Mouse (Mus musculus): Measurements from ENCODE around the gene Fam214a.
A peak's percentile ranks its signal among the peaks of the same experiment; 100 is the strongest.

Gene Fam214a

GRCm38 (mm10) chr9:74952106-74952505 is 578 bp upstream of the Fam214a start:
- DNase-seq (ENCODE audit: low read depth), result peak; percentile 71

- DNase-seq (ENCODE audit: low read depth), result peak; percentile 86
Measured at GRCm38 (mm10) chr9:74953265-74953958, 728 bp downstream of the Fam214a start.

- DNase-seq (ENCODE audit: low read depth), result no peak
Measured at GRCm38 (mm10) chr9:74953959-74954279, 1.2 kb downstream of the Fam214a start.

GRCm38 (mm10) chr9:74954387-74954786 is 1.7 kb downstream of the Fam214a start:
- DNase-seq (ENCODE audit: low read depth), result no peak

GRCm38 (mm10) chr9:74960630-74961029 is 7.9 kb downstream of the Fam214a start:
- DNase-seq (ENCODE audit: low read depth), result no peak

GRCm38 (mm10) chr9:74961073-74961575 is 8.4 kb downstream of the Fam214a start:
- no peak for DNase-seq (ENCODE audit: low read depth)

- no peak for DNase-seq (ENCODE audit: low read depth)
Measured at GRCm38 (mm10) chr9:74963953-74964352, 11.3 kb downstream of the Fam214a start.

GRCm38 (mm10) chr9:74964866-74965384 is 12.2 kb downstream of the Fam214a start:
- no peak for DNase-seq (ENCODE audit: low read depth)

- no peak for DNase-seq (ENCODE audit: low read depth)
Measured at GRCm38 (mm10) chr9:74966200-74966599, 13.5 kb downstream of the Fam214a start.

- DNase-seq (ENCODE audit: low read depth), result no peak
Measured at GRCm38 (mm10) chr9:74968647-74969428, 16.2 kb downstream of the Fam214a start.

GRCm38 (mm10) chr9:74970591-74970990 is 17.9 kb downstream of the Fam214a start:
- no peak for DNase-seq (ENCODE audit: low read depth)

- DNase-seq (ENCODE audit: low read depth), result no peak
Measured at GRCm38 (mm10) chr9:74971191-74971976, 18.7 kb downstream of the Fam214a start.

GRCm38 (mm10) chr9:74972736-74973135 is 20.1 kb downstream of the Fam214a start:
- no peak for DNase-seq (ENCODE audit: low read depth)

- DNase-seq (ENCODE audit: low read depth), result no peak
Measured at GRCm38 (mm10) chr9:74973154-74973553, 20.5 kb downstream of the Fam214a start.

- DNase-seq (ENCODE audit: low read depth), result no peak
Measured at GRCm38 (mm10) chr9:74974758-74975157, 22.1 kb downstream of the Fam214a start.

- no peak for DNase-seq (ENCODE audit: low read depth)
Measured at GRCm38 (mm10) chr9:74975416-74975815, 22.7 kb downstream of the Fam214a start.

GRCm38 (mm10) chr9:74975911-74976563 is 23.4 kb downstream of the Fam214a start:
- DNase-seq (ENCODE audit: low read depth), result peak; percentile 90

- no peak for DNase-seq (ENCODE audit: low read depth)
Measured at GRCm38 (mm10) chr9:74977251-74977650, 24.6 kb downstream of the Fam214a start.

- DNase-seq (ENCODE audit: low read depth), result no peak
Measured at GRCm38 (mm10) chr9:74977962-74978361, 25.3 kb downstream of the Fam214a start.

GRCm38 (mm10) chr9:74978868-74979267 is 26.2 kb downstream of the Fam214a start:
- DNase-seq (ENCODE audit: low read depth), result no peak

- no peak for DNase-seq (ENCODE audit: low read depth)
Measured at GRCm38 (mm10) chr9:74979371-74979770, 26.7 kb downstream of the Fam214a start.

GRCm38 (mm10) chr9:74979866-74980265 is 27.2 kb downstream of the Fam214a start:
- no peak for DNase-seq (ENCODE audit: low read depth)
